Mouse (Mus musculus) intestine, embryonic 15.5 days (tissue): ENCODE results near the gene Asic2. TPM values are rescaled to one million over a fixed set of nuclear protein-coding genes. Genes with fewer than 3 reads are reported as not detected.

Experiments
- ATAC-seq: fragments of 200-750 bp; cut with Nextera tagmentation; 2 replicates; pipeline ENCODE4 v1.8.0; 2017; ENCODE audit warnings: moderate TSS enrichment, moderate library complexity
- H3K27ac ChIP-seq: fragments of 300-500 bp; sonication (generic); 2 replicates; pipeline ENCODE4 v1.5.1; 2015; ENCODE audit warnings: mild to moderate bottlenecking, inconsistent platforms
- H3K27me3 ChIP-seq: fragments of 300-500 bp; sonication (generic); replicated peaks from 2 replicates; pipeline ENCODE4 v1.6.1; 2015; ENCODE audit warnings: inconsistent platforms
- H3K36me3 ChIP-seq: fragments of 300-500 bp; sonication (generic); 2 replicates; pipeline ENCODE4 v1.6.1; 2015; ENCODE audit warnings: inconsistent platforms
- H3K4me1 ChIP-seq: fragments of 300-500 bp; sonication (generic); replicated peaks from 2 replicates; pipeline ENCODE4 v1.6.1; 2015; ENCODE audit warnings: inconsistent platforms
- H3K4me2 ChIP-seq: fragments of 300-500 bp; sonication (generic); replicated peaks from 2 replicates; pipeline ENCODE4 v1.6.1; 2015; ENCODE audit warnings: mild to moderate bottlenecking, inconsistent platforms
- H3K4me3 ChIP-seq: fragments of 300-500 bp; sonication (generic); replicated peaks from 2 replicates; pipeline ENCODE4 v1.5.1; 2015; ENCODE audit warnings: inconsistent platforms
- H3K9ac ChIP-seq: fragments of 300-500 bp; sonication (generic); 2 replicates; pipeline ENCODE4 v1.6.1; 2015; ENCODE audit warnings: inconsistent platforms
- H3K9me3 ChIP-seq: fragments of 300-500 bp; sonication (generic); 2 replicates; pipeline ENCODE4 v1.6.1; 2016; ENCODE audit warnings: inconsistent platforms
- WGBS: fragments of 180-500 bp; shearing (Covaris S2); methylation state at CpG from one replicate; pipeline ENCODE4 v1.1.7; 2015; 5-methylcytosine and 5-hydroxymethylcytosine counted together
- polyA plus RNA-seq: library from polyadenylated mRNA; unstranded; fragments of >200 nt; fragmentation: Nextera tagmentation; extraction: Ambion mirVana; gene quantifications from 2 replicates; pipeline ENCODE4 v1.2.1, GENCODE M21; 2015

Asic2 gene
- polyA plus RNA-seq, 1 experiment from 2014 or later = 0.19 TPM

- no peak overlapping the region for H3K4me2 ChIP-seq
- no peaks in the 10 kb centered on the region for H3K4me1 ChIP-seq
- no peaks in the 10 kb centered on the region for H3K9me3 ChIP-seq
- H3K4me3 ChIP-seq = no peak overlapping the region
- no peak overlapping the region for H3K9ac ChIP-seq
- H3K27ac ChIP-seq = no peak overlapping the region
- WGBS = 81% methylated on average over 6 of the region's 6 CpGs
- no peaks in the 10 kb centered on the region for H3K27me3 ChIP-seq
- no peak for ATAC-seq
- no peaks in the 10 kb centered on the region for H3K36me3 ChIP-seq
Measured at GRCm38 (mm10) chr11:81416319-81416718, 551.9 kb downstream of the Asic2 start.

GRCm38 (mm10) chr11:81414596-81414995, 553.7 kb downstream of the Asic2 start:
- ATAC-seq = no peak
- Histone ChIP-seq H3K27ac (no peak overlapping the region), H3K4me3 (no peak overlapping the region), H3K4me1 (no peaks in the 10 kb centered on the region), H3K36me3 (no peaks in the 10 kb centered on the region), H3K27me3 (no peaks in the 10 kb centered on the region), H3K4me2 (no peak overlapping the region), H3K9me3 (no peaks in the 10 kb centered on the region), H3K9ac (no peak overlapping the region)
- 76% methylated on average over 2 of the region's 2 CpGs for WGBS

- no peak for ATAC-seq
- WGBS = 39% methylated on average over 4 of the region's 4 CpGs
- Histone ChIP-seq H3K9me3 (no peaks in the 10 kb centered on the region), H3K27ac (no peak overlapping the region), H3K36me3 (no peaks in the 10 kb centered on the region), H3K9ac (no peak overlapping the region), H3K27me3 (no peaks in the 10 kb centered on the region), H3K4me2 (no peak overlapping the region), H3K4me1 (no peaks in the 10 kb centered on the region), H3K4me3 (no peak overlapping the region)
Measured at GRCm38 (mm10) chr11:81411251-81411650, 557.0 kb downstream of the Asic2 start.

GRCm38 (mm10) chr11:81405951-81406350, 562.3 kb downstream of the Asic2 start:
- no peak for ATAC-seq
- no peaks in the 10 kb centered on the region for H3K9me3 ChIP-seq
- H3K36me3 ChIP-seq = no peaks in the 10 kb centered on the region
- WGBS = 93% methylated on average over 2 of the region's 2 CpGs
- H3K4me3 ChIP-seq = no peak overlapping the region
- no peaks in the 10 kb centered on the region for H3K27me3 ChIP-seq
- H3K9ac ChIP-seq = no peak overlapping the region
- no peaks in the 10 kb centered on the region for H3K4me1 ChIP-seq
- no peak overlapping the region for H3K4me2 ChIP-seq
- no peak overlapping the region for H3K27ac ChIP-seq

GRCm38 (mm10) chr11:81402263-81402662, 566.0 kb downstream of the Asic2 start:
- Histone ChIP-seq H3K4me2 (no peak overlapping the region), H3K4me1 (no peaks in the 10 kb centered on the region), H3K9me3 (no peaks in the 10 kb centered on the region), H3K9ac (no peak overlapping the region), H3K36me3 (no peaks in the 10 kb centered on the region), H3K27me3 (no peaks in the 10 kb centered on the region), H3K4me3 (no peak overlapping the region), H3K27ac (no peak overlapping the region)
- ATAC-seq = no peak
- WGBS = 47% methylated on average over 8 of the region's 8 CpGs

- no peaks in the 10 kb centered on the region for H3K27me3 ChIP-seq
- no peaks in the 10 kb centered on the region for H3K36me3 ChIP-seq
- H3K9me3 ChIP-seq = no peaks in the 10 kb centered on the region
- no peak overlapping the region for H3K27ac ChIP-seq
- H3K9ac ChIP-seq = no peak overlapping the region
- no peaks in the 10 kb centered on the region for H3K4me1 ChIP-seq
- H3K4me2 ChIP-seq = no peak overlapping the region
- no peak for ATAC-seq
- no peak overlapping the region for H3K4me3 ChIP-seq
- 73% methylated on average over 9 of the region's 9 CpGs for WGBS
Measured at GRCm38 (mm10) chr11:81392855-81393254, 575.4 kb downstream of the Asic2 start.

- no peak for ATAC-seq
- H3K36me3 ChIP-seq = no peaks in the 10 kb centered on the region
- no peaks in the 10 kb centered on the region for H3K9me3 ChIP-seq
Measured at GRCm38 (mm10) chr11:81386185-81386584, 582.1 kb downstream of the Asic2 start.

GRCm38 (mm10) chr11:81385547-81385946, 582.7 kb downstream of the Asic2 start:
- Histone ChIP-seq H3K36me3 (no peaks in the 10 kb centered on the region), H3K4me1 (no peaks in the 10 kb centered on the region), H3K4me2 (no peak overlapping the region), H3K27me3 (no peaks in the 10 kb centered on the region), H3K27ac (no peak overlapping the region), H3K4me3 (no peak overlapping the region), H3K9ac (no peak overlapping the region), H3K9me3 (no peaks in the 10 kb centered on the region)
- ATAC-seq = no peak

More at GRCm38 (mm10) chr11:81386185-81386584, 582.1 kb downstream of the Asic2 start:
- Histone ChIP-seq H3K4me1 (no peaks in the 10 kb centered on the region), H3K9ac (no peak overlapping the region), H3K4me2 (no peak overlapping the region), H3K27me3 (no peaks in the 10 kb centered on the region), H3K27ac (no peak overlapping the region), H3K4me3 (no peak overlapping the region)
- 78% methylated on average over 2 of the region's 2 CpGs for WGBS

- H3K27me3 ChIP-seq = no peaks in the 10 kb centered on the region
- H3K4me2 ChIP-seq = no peak overlapping the region
- no peaks in the 10 kb centered on the region for H3K4me1 ChIP-seq
- H3K9me3 ChIP-seq = no peaks in the 10 kb centered on the region
- ATAC-seq = no peak
- no peaks in the 10 kb centered on the region for H3K36me3 ChIP-seq
- H3K27ac ChIP-seq = no peak overlapping the region
- H3K9ac ChIP-seq = no peak overlapping the region
- no peak overlapping the region for H3K4me3 ChIP-seq
Measured at GRCm38 (mm10) chr11:81374841-81375240, 593.4 kb downstream of the Asic2 start.

GRCm38 (mm10) chr11:81374003-81374710, 594.1 kb downstream of the Asic2 start:
- Histone ChIP-seq H3K4me2 (no peak overlapping the region), H3K9me3 (no peaks in the 10 kb centered on the region), H3K36me3 (no peaks in the 10 kb centered on the region), H3K4me1 (no peaks in the 10 kb centered on the region), H3K27ac (no peak overlapping the region), H3K27me3 (no peaks in the 10 kb centered on the region), H3K9ac (no peak overlapping the region), H3K4me3 (no peak overlapping the region)
- ATAC-seq = no peak
- WGBS = 61% methylated on average over 8 of the region's 8 CpGs

GRCm38 (mm10) chr11:81371545-81371944, 596.7 kb downstream of the Asic2 start:
- ATAC-seq = no peak
- Histone ChIP-seq H3K27ac (no peak overlapping the region), H3K9me3 (no peaks in the 10 kb centered on the region), H3K4me1 (no peaks in the 10 kb centered on the region), H3K4me3 (no peak overlapping the region), H3K4me2 (no peak overlapping the region), H3K36me3 (no peaks in the 10 kb centered on the region), H3K27me3 (no peaks in the 10 kb centered on the region), H3K9ac (no peak overlapping the region)
- 41% methylated on average over 8 of the region's 8 CpGs for WGBS

- Histone ChIP-seq H3K36me3 (no peaks in the 10 kb centered on the region), H3K9me3 (no peaks in the 10 kb centered on the region), H3K27me3 (no peaks in the 10 kb centered on the region), H3K4me3 (no peak overlapping the region), H3K4me1 (no peaks in the 10 kb centered on the region), H3K9ac (no peak overlapping the region), H3K27ac (no peak overlapping the region), H3K4me2 (no peak overlapping the region)
- 58% methylated on average over 8 of the region's 8 CpGs for WGBS
- no peak for ATAC-seq
Measured at GRCm38 (mm10) chr11:81370426-81370810, 597.8 kb downstream of the Asic2 start.
